Comparison of ENCODE assay signal across 18 mouse cellular contexts in genomic region chr5:34309016-34309415, GRCm38 (mm10). TPM values are rescaled to one million over a fixed set of nuclear protein-coding genes. Genes with fewer than 3 reads are reported as not detected.
"Had no signal": no experiment of that assay in that cellular context is flagged by ENCODE, and none has a peak within 500 bp of the region (broad histone marks: within the 10 kb centered on the region; RNA-seq: fewer than 3 reads in every experiment).

No protein-coding gene starts in this region.

- H3K27me3 ChIP-seq: limb, embryonic 15.5 days; lung, embryonic 15.5 days had no signal

- DNase-seq: left cerebral cortex, postnatal 4 days; lung, adult 18-20 months; lung, postnatal 10 days; lung, postnatal 36 days; midbrain, embryonic 14.5 days; thymus, adult 18-20 months; thymus, postnatal 36 days had no signal

- H3K27ac ChIP-seq: limb, embryonic 12.5 days; limb, embryonic 15.5 days; liver, embryonic 14.5 days; lung, embryonic 15.5 days; midbrain, embryonic 10.5 days had no signal

- H3K36me3 ChIP-seq: limb, embryonic 12.5 days; limb, embryonic 15.5 days; lung, embryonic 15.5 days; midbrain, embryonic 10.5 days had no signal

- H3K4me3 ChIP-seq: limb, embryonic 12.5 days; limb, embryonic 15.5 days; lung, embryonic 15.5 days; megakaryocyte, embryonic 14.5 days; midbrain, embryonic 10.5 days had no signal

- H3K9ac ChIP-seq: limb, embryonic 12.5 days; limb, embryonic 15.5 days; liver, embryonic 14.5 days; lung, embryonic 15.5 days had no signal

- ATAC-seq: intestine, postnatal 0 days had no signal

- H3K9me3 ChIP-seq: limb, embryonic 12.5 days; limb, embryonic 15.5 days; lung, embryonic 15.5 days; megakaryocyte, embryonic 14.5 days; midbrain, embryonic 10.5 days had no signal

- H3K4me1 ChIP-seq: limb, embryonic 12.5 days; limb, embryonic 15.5 days; lung, embryonic 15.5 days; midbrain, embryonic 10.5 days had no signal

- H3K4me2 ChIP-seq: limb, embryonic 12.5 days; limb, embryonic 15.5 days; lung, embryonic 15.5 days had no signal

RNA-seq across cellular contexts. Expression of gene Cfap99, which starts 20.6 kb away (rescaled TPM):
- polyA plus RNA-seq: intestine, embryonic 14.5 days; intestine, postnatal 0 days; limb, embryonic 12.5 days; limb, embryonic 15.5 days; liver, embryonic 14.5 days; midbrain, embryonic 10.5 days; midbrain, embryonic 14.5 days; neural tube, embryonic 11.5 days; small intestine, adult 2 months; stomach, embryonic 16.5 days had no signal
